Mouse (Mus musculus): ENCODE measurements at regions not wholly inside any gene's neighbourhood (a gene's known extent, or its start where the extent isn't known, plus 50 kb on each side); places are given as distances from the start of the nearest gene placed in this dataset.

DNA sequence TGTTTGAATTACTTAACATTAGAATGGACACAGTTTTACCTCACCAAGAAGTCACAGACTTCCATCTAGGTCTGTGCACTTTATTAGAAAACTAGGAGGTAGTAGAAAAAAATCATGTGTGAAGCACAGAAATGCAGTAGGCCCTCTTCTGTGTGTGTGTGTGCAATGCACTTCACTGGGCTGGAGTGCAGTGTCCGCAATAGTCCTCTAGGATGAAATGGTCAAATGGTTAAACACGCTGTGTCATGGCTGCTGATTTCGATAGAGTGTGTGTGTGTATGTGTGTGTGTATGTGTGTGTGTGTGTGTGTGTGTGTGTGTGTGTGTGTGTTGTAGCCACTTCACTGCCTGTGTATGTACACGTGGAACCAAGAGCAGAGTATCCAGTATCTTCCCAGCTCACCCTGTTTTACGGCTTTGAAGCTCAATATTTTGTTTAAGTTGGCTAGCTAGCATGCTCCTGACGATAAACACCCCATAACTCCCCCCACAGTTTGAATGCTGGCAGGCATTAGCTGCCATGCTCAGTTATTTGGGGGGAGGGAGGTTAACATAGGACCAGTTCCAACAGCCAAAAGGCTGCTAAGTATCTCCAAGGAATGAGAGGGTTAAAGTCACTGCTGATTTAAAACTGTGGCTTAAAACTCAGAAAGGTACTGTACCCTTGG, 316.9 kb upstream of the Igfbp3 start:
- in situ Hi-C loops (cut with MboI; ENCODE audit: unreplicated experiment in 2 of 2): no loop called here

DNA sequence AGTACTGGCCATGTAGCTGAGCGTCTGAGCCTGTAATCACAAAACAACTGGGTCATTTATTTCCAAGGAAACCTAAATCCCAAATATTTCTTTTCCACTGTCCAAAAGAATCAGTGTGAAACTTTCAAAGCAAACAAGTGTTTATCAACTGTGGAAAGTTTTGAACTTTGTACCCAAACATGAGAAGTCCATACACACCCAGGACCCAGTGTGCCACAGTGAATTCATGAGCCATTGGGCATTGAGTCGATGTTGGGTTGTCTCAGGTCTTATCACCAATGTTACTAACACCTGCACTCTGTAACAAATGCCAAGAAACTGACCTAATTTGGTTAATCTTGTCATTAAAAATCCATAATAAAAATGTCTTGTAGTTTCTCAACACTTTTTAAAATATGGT, 305.8 kb upstream of the Igfbp3 start:
- in situ Hi-C loops (cut with MboI; ENCODE audit: unreplicated experiment in 2 of 2): no loop called here

DNA sequence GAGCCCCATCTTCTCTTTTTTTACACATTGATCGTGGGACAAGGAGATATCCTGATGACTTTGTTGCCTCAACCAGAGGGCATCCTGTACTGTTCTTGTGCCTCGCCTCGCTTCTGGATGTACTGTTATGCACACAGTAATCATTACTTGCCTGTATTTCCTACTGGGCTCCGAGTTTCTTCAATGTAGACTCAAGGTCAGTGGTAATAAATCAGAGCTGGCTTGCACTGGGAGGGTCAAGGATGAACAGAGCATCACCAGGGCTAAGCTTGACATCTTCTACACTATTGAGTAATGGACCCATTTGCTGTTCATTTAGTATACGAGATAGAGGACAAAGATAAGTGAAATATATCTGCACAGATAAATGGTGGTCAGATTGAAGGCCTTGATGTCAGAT, 295.1 kb upstream of the Igfbp3 start:
- in situ Hi-C loops (cut with MboI; ENCODE audit: unreplicated experiment in 2 of 2): no loop called here

DNA sequence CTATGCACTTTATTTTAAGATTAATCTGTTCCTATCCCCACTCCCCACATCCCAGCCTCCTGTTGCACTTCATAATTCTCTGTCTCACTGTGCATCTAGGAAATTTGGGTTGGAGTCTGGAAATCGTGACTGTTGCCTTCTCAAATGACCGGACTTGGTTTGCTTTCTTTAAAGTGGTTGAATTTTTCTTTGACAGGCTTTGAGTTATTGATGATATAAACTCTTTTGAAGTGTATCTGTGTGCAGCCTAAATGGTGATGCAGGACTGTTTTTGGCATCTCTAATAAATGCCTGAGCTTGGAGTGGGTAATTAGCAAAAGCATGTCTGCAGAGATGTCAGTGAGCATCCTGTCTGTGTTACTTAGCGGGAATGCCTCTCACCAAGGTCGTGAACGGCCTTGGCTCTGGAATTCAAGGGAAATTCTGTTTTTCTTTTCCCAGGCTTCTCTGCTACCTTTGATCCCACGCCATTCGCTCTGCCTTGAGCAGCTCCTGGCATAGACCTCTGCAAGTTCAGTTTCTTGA, 292.8 kb upstream of the Igfbp3 start:
- in situ Hi-C loops (cut with MboI; ENCODE audit: unreplicated experiment in 2 of 2): no loop called here

DNA sequence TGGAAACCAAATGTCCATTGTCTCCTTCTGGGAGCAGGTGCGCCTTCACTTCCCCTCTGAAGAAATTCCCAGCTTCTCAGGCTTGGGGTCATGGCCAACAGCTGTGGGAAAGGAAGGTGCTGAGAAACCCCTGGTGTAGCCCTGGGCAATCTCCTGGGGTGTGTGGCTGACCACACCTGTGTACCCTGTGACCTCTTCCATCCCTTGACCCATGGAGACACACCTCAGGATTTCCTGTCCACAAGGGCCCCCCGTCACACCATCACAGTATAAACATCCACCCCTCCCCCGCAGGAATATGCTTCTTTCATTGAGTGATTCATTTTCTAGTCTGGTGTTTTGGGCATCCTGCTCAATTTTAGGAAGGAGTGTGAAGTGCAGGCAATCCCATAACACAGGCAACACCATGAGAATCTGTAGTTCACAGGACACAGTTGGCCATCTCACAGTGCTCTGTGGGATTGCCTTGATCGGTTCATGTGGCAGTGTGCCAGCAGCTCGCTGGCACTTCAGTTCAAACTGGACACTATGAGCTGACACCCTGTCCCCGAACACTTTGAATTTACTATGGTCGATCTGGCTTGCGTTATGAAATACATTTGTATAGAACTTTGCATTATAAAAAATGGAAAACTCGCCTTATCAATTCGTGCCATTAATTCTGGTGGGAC, 291.1 kb upstream of the Igfbp3 start:
- in situ Hi-C loops (cut with MboI; ENCODE audit: unreplicated experiment in 2 of 2): no loop called here

DNA sequence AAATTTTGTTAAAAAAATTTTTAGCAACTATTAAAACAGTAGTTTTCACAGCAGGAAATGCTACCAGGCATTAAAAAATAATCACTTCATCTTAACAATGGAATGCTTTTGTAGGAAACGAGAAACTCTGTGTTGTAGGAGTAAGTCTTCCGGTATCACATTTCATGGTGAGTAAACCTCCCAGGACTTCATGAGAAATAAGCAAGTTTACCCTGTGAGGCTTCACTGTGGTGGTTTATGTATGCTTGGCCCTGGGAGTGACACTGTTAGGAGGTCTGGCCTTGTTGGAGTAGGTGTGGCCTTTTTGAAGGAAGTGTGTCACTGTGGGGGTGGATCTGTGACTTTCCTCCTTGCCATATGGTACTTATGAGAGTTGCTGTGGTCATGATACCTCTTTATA, 289.0 kb upstream of the Igfbp3 start:
- in situ Hi-C loops (cut with MboI; ENCODE audit: unreplicated experiment in 2 of 2): no loop called here

DNA sequence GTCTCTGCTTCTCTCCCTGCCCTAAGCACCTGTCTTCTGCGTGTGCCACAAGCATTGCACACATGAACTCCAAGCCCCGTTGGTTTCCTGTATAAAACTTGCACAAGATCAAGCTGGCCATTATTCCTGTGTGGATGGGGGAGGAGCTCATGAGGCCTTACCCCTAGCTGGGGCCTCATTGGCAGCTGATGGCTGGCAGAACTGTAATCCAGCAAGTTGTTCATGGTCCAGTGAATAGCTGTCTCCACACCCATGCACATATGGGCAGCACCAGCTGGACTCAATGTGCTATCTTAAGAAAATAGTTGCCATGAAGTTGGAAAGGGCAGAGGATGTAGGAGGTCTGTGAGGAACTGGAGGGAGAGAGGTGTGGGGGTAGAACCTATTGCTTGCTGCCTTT, 288.3 kb upstream of the Igfbp3 start:
- in situ Hi-C loops (cut with MboI; ENCODE audit: unreplicated experiment in 2 of 2): no loop called here

DNA sequence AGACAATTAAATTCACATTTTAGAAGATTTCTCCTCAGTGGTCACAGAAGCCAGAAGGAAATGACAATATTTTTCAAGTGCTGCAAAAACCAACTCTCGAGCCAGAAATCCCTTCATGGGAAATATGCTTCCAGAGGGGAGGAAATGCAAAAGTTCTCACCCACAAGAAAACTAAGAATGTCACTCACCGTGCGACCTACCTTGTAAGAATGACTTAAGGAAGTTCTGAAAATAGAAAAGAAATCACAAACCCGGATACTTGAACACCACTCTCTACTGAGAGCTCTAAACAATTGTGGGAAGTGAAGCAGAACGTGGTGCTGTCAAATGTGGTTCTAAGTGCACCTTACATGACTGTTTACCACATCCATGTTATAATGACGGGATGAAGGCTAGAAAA, 284.1 kb upstream of the Igfbp3 start:
- in situ Hi-C loops (cut with MboI; ENCODE audit: unreplicated experiment in 2 of 2): no loop called here

DNA sequence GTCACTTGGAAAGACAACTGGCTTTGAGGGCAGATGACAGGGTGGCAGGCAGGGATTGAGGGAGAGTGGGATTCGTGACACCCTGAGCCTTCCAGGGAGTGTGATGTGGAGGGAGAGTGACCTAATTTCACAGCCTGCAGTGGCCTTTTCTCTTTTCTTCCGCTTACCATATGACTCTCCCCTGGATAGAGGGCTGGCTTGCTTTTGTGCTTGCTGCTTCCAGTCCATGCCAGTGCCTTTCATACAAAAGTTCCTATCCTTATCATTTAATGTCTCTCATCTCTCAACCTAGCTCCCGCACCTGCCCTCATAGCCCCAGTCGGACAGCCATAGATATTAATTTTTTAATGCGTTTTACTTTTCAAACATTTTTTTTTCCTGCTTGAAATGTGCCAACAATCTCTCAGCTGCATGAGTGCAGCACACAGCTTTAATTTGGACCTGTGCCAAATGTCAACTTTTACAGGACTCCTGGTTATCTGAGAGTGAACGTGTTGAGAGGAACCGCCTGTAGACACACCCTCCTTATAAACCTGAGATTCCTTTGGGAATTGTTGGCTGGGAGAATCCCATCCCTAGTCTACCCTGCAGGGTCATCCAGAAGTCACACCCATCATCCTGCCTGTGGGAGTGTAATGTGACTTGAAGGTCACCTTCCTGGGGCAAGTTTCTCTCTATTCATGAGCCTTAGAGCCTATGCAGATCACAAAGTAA, 260.3 kb upstream of the Igfbp3 start:
- in situ Hi-C loops (cut with MboI; ENCODE audit: unreplicated experiment in 2 of 2): no loop called here

DNA sequence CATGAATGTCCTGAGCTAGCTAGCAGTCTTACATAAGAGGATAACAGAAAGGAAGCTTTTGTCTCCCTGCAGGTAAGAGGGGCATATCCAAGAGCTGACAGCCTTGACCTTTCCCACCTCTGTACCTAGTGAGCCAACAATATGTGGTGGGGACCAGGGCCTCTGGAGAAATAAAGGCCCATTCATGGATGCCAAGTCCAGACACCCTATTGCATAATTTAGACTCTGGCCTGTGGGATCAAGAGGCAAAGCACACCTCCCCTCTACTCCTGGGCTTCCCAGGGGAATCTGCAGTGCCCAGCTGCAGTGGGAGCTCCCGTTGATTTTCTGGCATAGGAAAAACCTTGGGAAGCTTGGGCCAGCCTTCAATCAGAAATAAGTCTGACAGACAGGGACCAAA, 251.8 kb upstream of the Igfbp3 start:
- in situ Hi-C loops (cut with MboI; ENCODE audit: unreplicated experiment in 2 of 2): no loop called here

DNA sequence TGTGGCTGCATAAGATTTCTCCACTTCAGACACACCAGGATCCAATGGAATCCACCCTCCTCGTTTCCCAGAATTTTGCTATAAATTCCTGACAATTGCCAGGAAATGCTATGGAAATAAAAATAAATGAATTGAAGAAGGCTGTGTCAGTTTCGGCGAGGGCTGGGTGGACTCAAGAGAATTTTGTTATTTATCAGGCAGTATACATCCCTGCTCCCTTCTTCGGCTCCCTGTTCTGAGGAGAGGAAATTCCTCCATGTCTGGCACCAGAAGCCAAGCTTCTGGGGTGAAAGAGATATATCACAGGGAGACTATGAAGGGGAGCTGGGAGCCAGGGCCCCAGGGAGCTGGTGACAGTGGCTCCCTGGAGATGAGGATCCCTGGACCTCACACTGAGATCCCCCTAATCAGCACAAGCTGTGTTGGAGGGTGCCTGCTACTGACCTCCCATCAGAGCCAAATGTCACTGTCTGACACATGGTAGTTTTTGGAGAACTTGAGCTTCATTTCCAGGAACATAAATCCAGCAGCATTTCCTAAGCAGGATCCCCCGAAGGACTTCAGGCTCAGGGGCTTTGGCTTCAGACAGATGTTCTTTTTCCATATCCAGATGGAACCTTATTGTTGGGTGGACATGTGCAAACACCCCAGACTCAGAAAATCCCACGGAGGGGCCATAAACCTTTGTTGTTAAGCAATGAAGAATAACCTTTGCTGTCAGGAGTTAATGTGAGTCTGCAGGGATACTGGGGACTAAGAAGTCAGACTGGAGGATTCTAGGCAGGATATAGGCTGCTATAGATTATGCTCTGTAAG, 248.4 kb upstream of the Igfbp3 start:
- in situ Hi-C loops (cut with MboI; ENCODE audit: unreplicated experiment in 2 of 2): no loop called here

DNA sequence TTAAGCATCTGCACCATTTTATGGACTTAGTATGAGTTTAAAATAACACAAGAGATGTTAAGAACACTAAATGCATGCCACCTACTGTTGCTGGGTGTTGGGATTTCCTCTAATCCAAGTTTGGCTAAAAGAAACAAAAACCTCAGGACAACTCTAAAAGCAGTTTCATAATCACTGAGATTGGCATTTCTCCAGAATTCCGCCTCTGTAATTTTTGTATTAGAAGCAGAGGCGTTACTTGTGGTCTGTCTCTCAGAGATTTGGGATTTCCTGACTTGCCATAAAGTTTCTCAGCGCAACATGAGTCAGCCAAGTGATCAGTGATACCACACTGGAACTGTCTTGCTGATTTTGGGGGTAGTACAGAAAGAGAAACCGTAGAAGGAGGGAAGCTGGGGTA, 238.0 kb upstream of the Igfbp3 start:
- in situ Hi-C loops (cut with MboI; ENCODE audit: unreplicated experiment in 2 of 2): no loop called here

DNA sequence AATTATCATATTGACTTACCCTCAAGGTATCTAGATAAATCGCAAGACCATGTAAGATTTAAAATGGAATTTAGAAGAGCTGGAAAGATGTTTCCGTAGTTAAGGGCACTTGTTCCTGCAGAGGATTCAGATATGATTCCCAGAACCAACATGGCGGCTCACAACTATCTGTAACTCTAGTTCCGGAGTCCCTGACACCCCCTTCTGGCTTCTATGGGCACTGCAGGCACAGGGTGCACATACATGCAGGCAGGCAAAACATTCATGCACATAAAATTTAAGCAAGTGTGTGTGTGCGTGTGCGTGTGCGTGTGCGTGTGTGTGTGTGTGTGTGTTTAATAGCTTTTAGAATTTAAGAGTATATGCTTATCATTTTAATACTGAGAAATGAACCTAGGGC, 230.8 kb upstream of the Igfbp3 start:
- in situ Hi-C loops (cut with MboI; ENCODE audit: unreplicated experiment in 2 of 2): no loop called here

DNA sequence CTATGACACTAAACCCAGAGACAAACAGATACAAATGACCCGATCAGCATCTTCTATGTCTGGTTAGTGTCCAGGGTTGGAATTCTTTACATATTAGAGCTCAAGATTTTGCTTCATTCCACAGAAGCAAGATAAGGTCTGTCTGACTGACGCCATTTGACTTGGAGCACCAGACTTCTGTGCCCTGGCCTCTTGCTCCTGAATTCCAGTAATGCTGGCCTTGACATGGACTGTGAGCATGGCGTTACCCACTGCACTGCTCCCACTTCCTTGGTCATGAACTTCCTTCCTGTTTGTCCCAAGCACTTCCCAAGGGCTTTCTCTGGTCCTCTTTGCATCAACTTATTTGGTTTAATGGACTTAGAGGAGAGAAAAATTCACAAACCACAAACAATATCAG, 225.6 kb upstream of the Igfbp3 start:
- in situ Hi-C loops (cut with MboI; ENCODE audit: unreplicated experiment in 2 of 2): no loop called here

DNA sequence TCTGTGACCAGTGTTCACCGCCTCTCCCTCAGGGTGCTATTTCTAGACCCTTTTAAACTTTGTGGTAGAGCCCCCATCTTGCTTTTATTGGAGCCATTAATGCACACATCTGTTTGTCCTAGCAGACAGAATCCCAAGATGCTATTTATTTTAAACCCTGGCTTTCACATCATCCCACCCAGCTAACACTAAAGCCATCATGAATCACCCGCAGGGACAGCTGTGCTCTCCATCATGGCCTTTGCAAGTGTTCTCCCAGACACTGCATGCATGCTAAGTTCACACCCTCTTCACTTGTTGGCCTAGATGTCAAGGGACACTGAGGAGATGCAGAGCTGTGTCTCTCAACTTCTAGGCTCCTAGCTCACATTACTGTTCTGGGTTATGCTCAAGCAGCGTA, 220.9 kb upstream of the Igfbp3 start:
- in situ Hi-C loops (cut with MboI; ENCODE audit: unreplicated experiment in 2 of 2): no loop called here

DNA sequence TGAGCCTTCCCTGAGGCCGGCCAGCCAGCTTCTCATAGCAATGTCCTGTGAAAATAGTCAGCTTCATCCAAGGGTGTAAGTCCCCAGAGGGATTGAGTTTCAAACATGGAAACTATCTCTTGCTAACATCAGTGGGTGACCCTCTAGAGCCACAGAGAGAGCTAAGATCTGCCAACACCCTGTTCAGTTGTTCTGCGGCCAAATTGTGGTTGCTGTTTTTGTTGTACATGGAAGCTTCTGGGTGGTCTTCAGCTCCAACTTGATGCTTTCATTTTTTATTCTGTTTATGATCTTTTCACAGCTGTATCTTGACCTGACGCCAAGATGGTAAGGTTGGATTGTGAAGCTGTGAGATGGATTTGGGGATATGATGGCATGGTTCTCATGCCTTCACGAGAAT, 214.0 kb upstream of the Igfbp3 start:
- in situ Hi-C loops (cut with MboI; ENCODE audit: unreplicated experiment in 2 of 2): no loop called here

DNA sequence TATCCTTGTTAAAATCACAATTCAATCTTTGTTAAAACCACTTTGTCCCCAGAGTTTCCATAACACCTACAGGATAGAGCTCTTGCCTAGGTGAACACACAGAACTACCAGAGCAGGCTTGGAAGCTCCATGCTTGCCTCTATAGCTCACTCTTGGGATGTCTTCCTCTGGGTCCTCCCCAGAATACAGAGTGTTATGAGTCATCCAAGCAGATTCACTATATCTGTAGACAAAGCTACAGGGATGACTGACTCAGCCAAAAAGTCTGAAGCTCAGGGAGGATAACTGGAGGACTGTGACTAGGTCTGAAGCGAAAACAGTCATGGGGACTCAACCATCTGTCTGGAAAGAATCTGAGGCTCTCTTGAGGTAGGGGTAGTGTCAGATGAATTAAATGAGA, 211.5 kb upstream of the Igfbp3 start:
- in situ Hi-C loops (cut with MboI; ENCODE audit: unreplicated experiment in 2 of 2): no loop called here

DNA sequence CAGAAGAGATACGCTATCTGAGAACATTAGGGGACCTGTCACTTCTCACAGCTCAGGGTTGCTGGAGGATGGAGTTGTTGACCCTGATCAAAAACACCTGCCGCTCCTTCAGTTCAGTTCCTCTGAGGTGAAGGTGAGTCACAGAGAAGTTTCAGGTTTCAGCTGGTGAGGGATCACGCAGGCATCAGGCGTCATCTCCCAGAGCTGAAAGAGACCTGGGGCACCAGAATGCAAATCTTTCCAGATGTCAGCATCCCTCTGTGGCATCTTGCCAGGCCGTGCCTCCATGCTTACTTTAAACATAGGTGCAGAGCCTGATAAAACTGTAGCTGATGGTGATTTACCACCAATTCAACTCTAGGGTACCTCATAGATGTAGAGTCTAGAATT, 210.4 kb upstream of the Igfbp3 start:
- in situ Hi-C loops (cut with MboI; ENCODE audit: unreplicated experiment in 2 of 2): no loop called here

DNA sequence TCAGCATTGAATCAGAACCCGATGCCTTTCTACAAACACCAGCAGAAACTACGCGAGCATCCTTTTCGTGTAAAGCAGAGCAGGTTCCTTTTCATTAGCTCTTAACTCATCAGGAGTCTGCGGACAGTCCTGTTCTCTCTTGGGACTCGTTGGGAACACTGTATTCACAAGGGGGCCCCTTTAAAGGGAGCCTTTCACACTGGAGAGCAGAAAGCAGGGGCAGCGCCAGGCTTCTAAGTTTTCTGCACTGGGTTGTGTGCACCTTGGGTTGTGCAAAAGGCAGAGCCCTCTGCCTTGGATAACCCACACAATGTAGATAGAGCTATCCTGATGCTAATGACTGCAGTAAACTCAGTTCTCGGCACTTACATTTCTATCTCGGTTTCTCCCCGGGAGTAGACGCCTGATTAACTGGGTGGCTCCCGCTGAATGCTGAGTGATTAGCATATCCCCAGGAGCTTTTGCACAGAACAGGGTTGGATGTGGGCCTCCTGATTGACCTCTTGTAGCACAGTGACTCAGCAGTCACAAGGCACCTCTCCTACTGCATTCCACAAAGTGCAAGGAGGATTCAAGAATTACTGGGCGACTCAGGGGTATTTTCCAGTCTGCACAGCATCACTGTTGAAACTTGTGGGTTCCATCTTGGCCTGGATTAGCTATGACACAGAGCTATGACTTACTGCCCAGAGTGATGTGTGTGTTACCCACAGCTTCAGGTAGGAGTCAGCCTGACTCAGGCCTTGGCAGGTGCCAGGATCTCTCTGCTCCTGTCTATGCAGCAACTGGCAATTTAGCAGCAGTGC, 209.8 kb upstream of the Igfbp3 start:
- in situ Hi-C loops (cut with MboI; ENCODE audit: unreplicated experiment in 2 of 2): no loop called here

DNA sequence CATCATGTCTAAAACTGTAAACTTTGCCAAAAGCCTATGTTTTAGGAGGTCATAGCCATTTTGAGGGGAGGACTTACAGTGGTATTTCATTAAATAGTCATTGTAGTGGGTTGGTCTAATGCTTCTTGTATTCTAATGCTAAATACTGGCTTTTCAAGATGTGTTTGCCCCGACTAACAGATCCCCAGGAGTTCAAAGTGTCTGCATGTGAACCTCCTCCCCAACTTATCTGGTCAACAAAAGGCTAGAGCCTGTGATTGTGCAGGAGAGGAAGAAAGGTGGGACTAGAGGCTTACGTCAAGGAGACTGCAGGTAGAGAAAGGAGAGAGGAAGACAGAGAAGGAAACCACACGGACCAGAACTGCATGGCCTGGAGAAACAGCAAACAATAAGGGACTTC, 198.9 kb upstream of the Igfbp3 start:
- in situ Hi-C loops (cut with MboI; ENCODE audit: unreplicated experiment in 2 of 2): no loop called here
